Mouse (Mus musculus) heart, postnatal 25 days (tissue): ENCODE measurements around the gene Micu1. TPM values are rescaled to one million over a fixed set of nuclear protein-coding genes. Genes with fewer than 3 reads are reported as not detected.

Source experiments
- DNase-seq: peaks from one replicate; pipeline ENCODE4 v3.0.0; 2022; ENCODE audit warnings: low spot score
- intact Hi-C: fragments of 180-260 bp; cut with DNase I; formaldehyde crosslinking; loops from one replicate; pipeline ENCODE4 v1.15.1; 2025
- total RNA-seq, 2 experiments: library from RNA; stranded (reverse); gene quantifications; 2 replicates each; pipeline ENCODE4 v1.2.3; 2021

Gene Micu1
- total RNA-seq, 2 experiments from 2014 or later: 18.8 to 24.9 TPM

DNA sequence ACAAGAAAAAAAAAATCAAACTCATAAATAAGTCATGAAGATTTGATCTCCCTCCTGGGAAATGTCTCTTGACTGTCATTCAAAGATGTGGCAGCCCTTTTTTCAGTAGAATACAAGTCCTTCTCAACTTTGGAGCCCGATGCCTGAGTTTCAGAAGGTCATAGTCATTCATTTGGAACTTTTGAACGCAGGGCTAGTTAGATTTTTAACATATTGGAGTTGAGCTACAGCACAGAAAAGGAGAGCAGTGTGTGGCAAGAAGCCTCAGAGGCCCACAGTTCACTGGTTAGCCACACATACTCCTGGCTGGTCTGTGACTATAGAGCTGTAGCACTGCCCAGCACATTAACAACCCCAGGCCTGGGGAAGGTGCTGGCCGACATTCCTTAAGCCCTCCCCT is 96.1 kb downstream of the Micu1 start:
- intact Hi-C loops: no loop called here
- DNase-seq: no peak

DNA sequence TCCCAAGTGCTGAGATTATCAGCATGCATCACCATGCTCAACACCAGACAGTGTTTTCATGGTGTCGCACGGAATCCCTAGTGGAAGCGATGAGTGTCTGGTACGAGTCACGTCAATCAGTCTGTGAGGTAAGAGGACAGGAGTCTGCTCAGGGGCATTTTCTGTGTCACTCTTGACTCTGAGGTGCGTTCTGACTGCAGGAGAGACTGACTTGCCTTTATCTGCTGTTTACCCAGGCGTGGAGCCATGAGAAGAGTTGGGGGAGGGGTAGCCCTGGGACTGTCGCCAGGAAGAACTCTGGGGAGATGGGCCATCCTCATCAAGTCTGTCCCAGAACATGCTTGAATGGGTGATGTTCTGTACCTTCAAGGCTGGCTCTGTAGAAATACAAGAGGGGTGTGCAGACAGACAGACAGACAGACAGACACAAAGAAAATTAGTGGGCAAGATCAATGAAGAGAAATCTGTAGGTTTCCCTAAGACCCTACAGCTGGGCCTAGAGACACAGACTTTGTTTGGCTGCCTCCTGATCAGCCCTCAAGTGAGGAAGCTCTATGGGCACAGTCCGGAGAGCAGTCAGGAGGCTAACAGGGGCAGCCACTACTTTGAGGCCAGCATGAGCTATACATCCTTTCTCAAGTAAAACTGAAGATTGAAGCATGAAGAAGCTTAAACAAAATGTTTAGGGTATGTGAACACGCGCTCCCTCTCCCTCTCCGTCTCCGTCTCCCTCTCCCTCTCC is 97.2 kb downstream of the Micu1 start:
- intact Hi-C loops: no loop called here
- DNase-seq: no peak

DNA sequence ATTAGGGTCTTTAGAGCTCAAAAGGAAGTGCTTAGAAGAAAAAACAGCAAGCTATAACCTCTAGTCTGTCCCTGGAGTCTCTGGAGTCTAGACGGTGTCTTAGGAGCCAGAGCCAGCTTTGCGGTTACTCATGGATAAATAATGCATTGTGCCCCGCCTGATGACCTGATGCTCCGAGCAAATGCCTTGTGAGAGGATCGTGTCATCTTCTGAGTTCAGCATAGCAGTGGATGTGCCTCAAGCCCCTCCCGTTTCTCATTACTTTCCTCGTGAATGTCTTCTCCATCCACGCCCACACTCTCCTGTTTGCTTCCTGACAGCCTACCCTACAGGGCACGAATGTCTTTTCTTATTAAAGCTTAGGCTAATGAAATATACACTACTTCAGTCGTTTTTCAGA is 97.9 kb downstream of the Micu1 start:
- no peak for DNase-seq

DNA sequence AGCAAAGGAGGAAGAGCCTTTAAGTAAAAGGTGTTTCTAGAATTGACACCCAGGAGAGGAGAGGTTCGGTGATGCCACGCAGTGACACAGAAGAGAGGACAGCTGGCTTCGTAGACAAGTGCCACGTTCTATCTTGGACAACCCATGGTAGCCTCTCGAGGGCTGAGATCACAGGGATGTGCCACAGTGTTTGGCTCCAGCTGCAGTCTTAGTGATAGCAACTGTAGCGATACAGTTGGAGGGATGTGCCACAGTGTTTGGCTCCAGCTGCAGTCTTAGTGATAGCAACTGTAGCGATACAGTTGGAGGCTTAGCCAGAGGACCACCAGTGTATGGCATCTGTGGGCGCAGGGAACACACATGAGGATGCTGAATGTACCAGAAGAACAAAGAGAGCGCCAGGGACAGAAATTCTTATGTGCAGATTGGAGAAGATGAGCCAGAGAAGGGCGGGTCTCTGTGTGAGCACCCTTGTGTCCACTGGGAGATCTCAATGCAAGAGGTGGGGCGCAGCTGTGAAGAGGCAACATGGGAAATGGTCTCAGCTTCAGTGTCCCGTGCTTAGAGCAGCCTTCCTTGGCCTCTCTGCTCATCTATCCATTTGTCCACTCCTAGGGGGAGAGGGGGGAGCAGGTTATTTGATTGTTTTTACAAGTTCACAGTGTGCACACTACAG is 98.7 kb downstream of the Micu1 start:
- DNase-seq: no peak
- intact Hi-C loops: no loop called here

More for the DNA sequence above, 97.9 kb downstream of the Micu1 start:
- intact Hi-C loops: no loop called here

DNA sequence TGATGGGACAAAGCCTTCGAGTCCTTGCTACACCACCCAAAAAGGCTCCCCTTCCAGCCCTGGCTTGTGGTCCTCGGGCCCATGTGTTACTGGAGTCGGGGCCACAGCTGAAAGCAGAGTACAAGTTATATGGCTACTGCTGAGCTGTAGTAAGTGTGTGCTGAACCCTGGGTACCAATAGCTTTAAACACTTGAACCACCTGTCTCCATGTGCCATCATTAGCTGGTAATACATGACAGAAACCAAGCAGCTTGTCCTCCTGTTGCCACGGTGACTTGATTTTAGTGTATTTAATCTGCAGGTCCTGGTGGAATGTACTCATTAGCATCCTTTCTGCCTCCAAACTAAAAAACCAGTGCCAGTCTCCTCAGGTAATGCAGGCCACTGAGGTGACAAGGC is 106.4 kb downstream of the Micu1 start:
- intact Hi-C loops: no loop called here
- no peak for DNase-seq

DNA sequence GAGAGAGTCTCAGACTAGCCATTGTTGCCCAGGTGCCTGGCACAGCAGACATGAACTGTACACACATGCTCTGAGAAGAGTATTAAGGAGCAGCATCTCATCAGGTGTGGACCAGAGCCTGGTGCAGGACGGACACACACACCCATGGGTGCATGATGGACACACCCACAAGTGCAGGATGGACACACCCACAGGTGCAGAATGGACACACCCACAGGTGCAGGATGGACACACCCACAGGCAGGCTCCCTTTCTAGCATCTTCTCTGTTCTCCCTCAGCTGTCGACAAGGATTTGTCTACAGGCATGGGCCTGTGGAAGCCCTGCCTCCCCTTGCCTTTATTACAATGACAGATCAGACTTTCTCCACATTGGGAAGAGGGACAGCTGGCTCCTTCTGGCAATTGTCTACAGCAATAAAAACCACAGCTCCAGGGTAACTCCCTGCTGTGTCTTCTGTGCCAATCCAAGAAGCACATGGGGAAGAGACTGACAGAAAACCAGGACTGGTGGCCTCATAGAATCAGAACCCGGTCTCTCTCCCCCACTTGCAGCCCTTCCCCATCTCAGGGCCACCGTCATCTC is 107.8 kb downstream of the Micu1 start:
- intact Hi-C loops: no loop called here

DNA sequence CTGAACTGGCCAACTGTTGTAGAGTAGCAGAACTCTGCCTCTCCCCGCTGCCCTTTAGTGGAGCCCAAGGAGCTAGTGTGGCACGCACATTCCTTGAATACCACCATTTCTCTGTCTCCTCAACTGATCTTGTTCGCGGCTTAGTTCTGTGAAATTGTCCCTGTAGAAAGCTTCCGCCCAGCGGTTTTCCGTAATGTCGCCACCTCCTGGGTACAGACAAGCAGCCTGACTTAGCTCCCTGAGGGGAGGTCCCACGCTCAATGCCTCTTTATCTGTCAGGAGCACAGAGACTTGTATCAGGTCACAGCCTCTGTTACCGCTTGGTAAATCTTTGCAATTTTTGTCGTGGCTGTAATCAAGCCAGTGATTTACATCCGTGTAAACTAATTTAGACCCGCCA is 110.7 kb downstream of the Micu1 start:
- intact Hi-C loops: no loop called here
- DNase-seq: no peak

More for the DNA sequence above, 107.8 kb downstream of the Micu1 start:
- DNase-seq: no peak

DNA sequence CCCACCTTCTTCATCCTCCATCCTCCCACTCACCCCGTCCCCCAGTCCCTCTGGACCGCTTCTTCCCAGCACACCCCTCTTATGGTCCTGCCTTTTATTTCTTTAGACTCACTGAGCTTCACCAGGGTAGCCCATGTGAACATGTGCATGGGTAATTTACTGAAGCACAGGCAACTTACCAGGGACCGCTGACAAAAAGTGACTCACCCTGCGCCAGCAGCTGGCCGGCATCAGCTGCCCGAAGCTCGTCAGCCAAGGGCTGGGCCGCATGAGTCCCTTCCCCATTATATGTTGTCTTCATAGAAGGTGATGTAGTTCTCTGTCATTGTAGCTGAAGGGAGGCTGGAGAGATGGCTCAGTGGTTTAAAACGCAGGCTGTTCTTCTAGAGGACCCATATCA is 111.5 kb downstream of the Micu1 start:
- no peak for DNase-seq
- intact Hi-C loops: no loop called here

DNA sequence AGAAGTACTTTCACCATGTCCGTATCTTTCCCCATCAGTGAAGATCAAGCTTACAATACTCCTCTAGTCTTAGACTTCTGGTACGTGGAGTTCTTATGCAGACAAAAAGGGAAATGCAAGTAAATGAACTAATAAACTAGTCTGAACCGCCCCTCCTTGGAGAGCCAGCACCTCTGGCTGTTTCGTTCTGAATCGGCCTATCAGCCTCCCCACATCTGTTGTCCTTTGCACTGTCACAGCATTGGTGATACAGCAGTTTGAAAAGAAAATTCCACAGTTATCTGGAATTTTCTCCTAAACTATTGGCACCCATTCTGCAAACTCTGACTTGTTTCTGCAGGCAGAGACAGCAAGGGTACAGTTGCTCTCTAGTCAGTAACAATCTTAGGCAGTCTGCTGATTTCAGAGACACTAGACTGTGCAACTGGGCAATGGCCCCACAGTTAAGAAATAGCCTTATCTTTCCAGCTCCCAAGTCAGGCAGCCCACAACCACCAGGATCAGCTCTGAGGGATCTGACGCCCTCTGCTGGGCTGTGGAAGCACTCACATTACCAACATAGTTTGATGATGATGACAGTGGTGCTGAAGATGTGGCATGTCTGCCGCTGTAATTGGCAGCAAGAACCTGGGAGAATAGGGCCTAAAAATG is 112.4 kb downstream of the Micu1 start:
- intact Hi-C loops: loop anchor here (5.0 kb wide), 1 partner anchor 362 kb away; no protein-coding TSS in a partner anchor
- peak; percentile 34 for DNase-seq

DNA sequence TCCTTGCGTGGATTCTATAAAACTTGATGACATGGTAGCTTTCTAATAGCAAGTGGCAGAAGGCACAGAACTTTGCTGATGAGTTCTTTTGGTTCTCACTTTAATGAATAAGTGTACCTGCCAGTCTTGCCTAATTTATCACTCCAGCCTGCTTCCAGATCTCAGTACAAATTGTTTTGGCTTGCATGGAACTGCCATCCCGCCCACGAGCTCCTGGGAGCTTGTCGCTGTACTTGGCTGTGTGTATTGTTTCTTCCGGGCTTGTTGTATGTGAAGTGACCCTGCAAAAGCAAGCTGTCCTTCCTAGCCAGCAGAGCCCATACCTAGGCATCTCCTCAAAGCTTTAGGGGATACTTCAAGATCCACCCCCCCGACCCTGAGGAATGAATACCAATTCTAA is 114.3 kb downstream of the Micu1 start:
- intact Hi-C loops: loop anchor here (5.0 kb wide), 1 partner anchor 364 kb away; no protein-coding TSS in a partner anchor
- no peak for DNase-seq

DNA sequence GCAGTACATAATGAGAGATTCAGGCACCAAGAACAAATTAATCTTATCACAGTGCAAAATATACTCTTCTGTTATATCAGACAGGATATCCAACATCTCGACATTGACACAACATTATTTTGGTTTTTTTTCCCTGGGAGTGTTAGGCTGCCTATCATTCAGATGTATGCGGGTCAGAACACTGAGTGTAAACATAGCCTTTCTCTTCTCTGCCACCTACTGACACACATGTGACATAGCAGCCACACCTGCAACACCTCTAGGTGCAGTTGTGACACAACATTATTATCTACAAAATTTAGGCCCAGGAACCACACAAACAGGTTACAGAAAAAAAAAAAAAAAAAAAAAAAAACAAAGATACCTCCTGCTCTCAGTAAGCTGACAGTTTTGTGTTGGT is 115.3 kb downstream of the Micu1 start:
- no peak for DNase-seq
- intact Hi-C loops: loop anchor here (5.0 kb wide), 1 partner anchor 365 kb away; no protein-coding TSS in a partner anchor

DNA sequence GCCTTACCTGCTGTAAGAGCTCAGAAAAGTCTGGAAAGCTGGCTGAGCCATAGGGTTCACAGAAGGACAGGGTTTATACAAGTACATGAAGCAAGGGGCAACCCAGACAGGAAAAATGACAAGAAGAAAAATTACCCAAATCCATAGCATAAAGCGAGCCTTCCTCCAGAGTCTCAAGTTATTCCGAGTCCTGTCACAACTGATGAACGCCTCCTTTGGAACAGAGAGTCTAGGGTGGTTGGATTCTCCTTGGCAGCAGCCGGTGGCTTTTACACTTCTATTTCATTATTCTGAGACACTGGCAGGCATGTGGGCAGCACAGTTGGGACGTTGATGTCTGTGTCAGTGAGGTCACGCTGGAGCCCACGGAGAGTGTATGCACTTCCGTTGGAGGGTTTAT is 115.7 kb downstream of the Micu1 start:
- intact Hi-C loops: loop anchor here (2.0 to 5.0 kb wide), 2 partner anchors 327 to 366 kb away; no protein-coding TSS in a partner anchor
- no peak for DNase-seq

DNA sequence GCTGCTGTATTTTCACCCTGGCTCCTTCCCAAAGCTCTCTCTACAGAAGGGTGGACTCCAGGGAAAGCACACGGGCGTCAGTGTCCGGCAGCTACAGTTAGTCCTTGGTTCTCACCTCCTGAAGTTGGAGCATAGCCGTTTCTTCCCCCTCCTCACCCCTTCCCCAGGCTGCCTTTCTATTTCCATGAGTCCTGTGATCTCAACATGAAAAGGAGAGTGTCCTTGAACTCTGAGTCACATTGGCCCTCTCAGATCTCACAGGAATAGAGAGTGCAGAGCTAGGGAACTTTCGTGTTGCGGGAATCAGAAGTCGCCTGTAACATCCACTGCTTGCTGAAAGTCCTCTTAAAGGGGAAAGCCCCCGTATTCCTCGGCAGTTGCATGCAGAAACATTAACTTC is 116.9 kb downstream of the Micu1 start:
- intact Hi-C loops: loop anchor here (2.0 to 5.0 kb wide), 2 partner anchors 328 to 367 kb away; no protein-coding TSS in a partner anchor
- DNase-seq: no peak

DNA sequence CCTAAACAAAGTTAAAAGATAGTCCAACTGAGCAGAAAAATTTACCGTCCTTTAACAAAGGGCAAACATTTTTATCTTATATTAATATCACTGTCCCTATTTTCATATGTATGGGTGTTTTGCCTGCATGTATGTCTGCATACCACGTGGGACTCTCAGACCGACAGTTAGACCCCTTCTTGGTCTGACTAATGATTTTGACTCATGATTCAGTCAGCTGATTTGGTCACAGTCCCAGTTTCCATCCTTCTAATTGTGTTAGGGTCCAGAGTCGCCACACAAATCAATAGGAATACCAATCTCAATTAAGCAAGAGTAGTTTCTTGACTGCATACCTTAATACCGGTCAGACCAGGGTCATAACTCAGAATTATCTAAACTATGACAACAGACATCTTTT is 118.6 kb downstream of the Micu1 start:
- intact Hi-C loops: no loop called here
- no peak for DNase-seq

DNA sequence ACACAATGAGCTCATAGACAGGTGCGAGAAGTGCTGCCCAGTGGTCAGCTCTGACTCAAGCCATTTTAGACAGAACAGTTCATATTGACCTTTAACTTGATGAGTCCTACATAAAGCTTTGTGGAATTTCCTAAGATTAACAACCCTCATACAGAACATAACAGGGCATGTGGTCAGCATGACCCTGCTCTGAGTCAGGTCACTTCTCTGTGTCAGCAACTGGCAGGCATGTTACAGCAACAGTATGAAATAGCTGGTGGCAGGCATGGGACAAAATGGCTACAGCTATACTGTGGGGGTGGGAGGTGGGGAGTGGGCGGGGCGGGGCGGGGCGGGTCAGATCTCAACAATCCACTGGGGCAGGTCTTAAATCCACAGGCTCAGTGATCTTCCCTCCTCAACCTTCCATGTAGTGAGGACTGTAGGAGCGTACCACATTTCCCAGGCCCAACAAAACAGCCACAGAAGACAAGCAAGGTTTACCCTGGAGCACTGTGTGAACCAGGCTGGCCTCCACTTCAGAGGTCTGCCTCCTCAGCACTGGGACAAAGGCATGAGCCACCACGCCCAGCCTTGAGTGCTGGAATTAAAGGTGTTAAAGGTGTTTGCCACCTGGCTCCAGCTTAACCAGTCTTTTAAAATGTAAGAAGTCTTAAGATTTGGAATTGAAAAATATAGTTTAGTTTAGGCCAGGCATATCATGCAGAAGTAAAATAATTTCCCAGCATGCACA is 119.2 kb downstream of the Micu1 start:
- DNase-seq: no peak
- intact Hi-C loops: no loop called here

DNA sequence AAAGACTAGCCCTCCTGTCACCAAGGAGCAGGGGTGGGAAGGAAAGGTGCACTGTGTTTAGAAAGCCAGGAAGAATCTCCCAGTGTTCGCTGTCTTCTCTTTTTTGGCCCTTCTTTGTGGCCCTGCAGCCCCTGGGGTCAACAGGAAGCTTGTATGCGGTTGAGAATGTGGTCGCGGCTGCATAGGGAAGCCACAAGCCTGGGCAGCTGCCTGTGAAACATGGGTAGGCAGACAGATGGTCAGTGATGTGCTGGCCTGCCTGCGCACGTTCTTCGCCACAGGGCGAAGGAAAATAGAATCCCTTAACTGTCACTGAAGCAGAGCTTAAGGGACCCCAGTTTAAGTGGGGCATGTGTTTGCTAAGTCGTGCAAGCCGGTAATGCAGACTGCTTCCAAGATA is 120.6 kb downstream of the Micu1 start:
- DNase-seq: no peak

DNA sequence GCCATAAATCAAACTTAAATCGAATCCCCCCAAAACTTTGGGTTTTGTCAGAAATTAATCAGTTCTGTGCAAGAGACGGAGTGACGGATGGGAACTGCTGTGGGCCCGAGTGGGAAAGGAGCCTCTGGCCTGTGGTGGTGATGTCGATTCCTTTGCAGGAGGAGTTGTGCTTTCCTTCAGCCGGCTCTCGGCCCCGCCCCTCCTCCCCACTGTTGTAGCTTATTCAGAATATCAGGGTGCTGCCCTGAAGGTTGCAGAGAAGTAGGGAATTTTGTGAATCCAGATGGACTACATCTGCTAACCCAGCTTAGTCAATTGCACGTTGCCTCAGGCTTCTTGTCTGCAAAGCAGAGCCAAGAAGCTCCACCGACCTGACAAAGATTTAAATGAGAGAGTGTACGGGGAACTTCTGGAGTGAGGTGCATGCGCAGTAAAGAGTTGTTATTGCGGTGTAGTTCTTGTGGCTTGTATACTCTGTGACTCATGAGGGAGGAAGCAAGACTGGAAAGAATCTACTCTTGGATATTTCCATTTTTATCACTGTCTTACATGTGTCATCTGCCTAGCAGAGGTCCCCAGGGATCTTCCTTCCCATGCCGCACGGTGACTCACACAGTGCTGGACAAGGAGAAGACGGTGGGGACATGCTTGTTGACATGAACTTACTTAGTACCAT is 123.0 kb downstream of the Micu1 start:
- intact Hi-C loops: no loop called here
- peak; percentile 25 for DNase-seq

More for the DNA sequence above, 120.6 kb downstream of the Micu1 start:
- intact Hi-C loops: no loop called here

DNA sequence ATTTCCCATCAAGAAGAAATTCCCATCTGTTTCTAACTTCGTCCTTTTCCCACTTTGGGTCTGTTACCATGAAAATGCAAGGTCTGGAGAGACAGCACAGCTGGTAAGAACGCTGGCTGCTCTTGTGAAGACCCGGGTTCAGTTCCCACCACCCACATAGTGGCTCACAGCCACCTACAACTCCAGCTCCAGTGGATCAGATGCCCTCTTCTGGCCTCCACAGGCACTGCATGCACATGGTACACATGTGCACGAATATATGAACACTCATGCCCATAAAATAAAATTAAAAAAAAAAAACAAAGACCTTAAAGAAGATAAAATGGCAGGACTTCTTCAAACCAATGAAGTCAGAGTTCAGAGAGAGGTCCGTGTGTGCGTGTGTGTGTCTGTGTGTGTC is 127.6 kb downstream of the Micu1 start:
- no peak for DNase-seq
- intact Hi-C loops: no loop called here

DNA sequence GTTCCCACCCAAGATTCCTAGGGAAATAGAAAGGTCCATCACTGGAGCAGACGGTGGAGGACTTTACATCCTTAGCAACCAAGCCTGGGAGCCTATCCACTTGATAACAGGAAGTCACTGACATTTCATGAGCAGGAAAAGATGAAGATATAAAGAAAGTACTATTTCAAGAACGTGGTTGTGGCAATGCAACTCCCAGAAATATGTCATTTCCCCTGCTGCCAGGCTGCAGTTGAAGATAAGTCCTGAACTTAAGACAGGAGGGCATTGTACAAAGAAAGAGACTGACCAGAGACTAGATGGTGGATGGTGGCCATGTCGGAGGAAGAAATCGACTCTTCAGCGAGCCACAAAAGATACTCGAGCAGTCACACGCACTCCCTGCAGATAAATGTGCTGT is 129.7 kb downstream of the Micu1 start:
- intact Hi-C loops: no loop called here

More for the DNA sequence above, 129.7 kb downstream of the Micu1 start:
- DNase-seq: no peak
